Mouse (Mus musculus) erythroblast, embryonic 14.5 days (primary cell): ENCODE data around the gene Hnrnpul1.

Experiments used
- GATA1 ChIP-seq: IDR thresholded peaks from 2 replicates; pipeline ENCODE4 v1.6.1; 2012; ENCODE audit warnings: low read length, inconsistent platforms, mixed read lengths
- TAL1 ChIP-seq: IDR thresholded peaks from 3 replicates; pipeline ENCODE4 v1.6.1; 2012; ENCODE audit warnings: low read length, inconsistent platforms, mixed read lengths

DNA sequence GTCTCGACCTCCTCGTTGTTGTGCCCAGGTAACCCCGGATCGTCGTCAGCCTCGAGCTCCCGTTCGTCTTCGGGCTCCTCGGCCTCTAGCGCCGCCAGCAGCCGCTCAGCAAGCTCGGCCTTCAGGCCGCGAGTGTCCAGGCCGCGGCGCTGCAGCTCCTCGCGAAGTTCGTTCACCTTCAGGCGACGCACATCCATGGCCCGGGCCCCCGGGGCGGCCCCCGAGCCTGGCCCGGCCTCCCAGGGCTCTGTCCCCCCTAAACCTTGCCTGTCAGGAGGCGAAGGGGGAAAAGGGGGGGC is 169 bp downstream of the Hnrnpul1 start:
- TF ChIP-seq TAL1 (no peak), GATA1 (no peak)
